In the genomic region with DNA sequence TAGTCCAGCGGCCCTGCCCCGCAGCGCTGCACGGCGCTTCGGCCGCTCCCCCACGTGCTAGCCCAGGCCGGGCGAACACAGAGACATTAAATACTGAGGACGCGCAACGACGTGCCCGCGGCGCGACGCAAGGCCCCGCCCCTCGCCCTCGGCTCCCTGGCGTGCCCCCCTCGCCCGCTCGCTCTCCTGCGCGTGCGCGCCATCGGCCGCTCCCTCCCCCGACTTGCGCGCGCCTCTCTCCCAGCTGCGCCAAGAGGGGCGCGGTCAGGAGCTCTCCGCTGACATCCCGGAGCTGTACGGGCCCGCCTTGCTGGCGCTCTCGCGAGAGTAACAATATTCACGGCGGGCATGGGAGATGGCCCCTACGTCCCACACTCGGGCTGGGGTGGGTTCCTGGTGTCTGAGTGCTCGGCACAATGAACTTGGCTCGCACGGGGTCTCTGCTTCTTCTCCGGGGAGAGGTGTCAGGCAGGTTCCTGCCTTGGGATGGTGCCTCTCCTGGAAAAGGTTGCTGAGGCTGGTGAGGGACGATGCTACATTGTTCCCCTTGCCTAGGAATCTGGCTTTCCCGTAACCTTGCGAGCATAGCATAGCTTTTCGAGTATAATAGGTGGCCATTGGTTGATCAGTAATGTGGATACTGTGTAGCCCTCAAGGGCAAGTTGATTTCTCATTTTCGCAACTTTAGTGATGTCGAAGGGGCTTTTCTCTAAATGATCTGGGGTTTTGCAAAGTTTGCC, we compare ENCODE assay signal across 8 mouse cellular contexts. TPM values are rescaled to one million over a fixed set of nuclear protein-coding genes. Genes with fewer than 3 reads are reported as not detected.
DNase-seq lines count a peak whose midpoint lies in the region; ATAC-seq lines count a peak whose summit lies in the region.

A gene (minus strand): TSS at position 129 of the 740 bp plus-strand sequence.

- H3K36me3 ChIP-seq in heart, embryonic 13.5 days: no peaks in the 10 kb centered on the region
- H3K36me3 ChIP-seq in liver, embryonic 12.5 days: 0 out of 2 replicates have a peak, but pooled peaks cover 4% of the 10 kb centered on the region
- H3K36me3 ChIP-seq in stomach, embryonic 16.5 days (ENCODE audit: control insufficient read depth, insufficient read depth, low read length): no peaks in the 10 kb centered on the region

- H3K9ac ChIP-seq in heart, embryonic 13.5 days: peak within 1 kb of the TSS; percentile 94
- H3K9ac ChIP-seq in liver, embryonic 12.5 days: peak within 1 kb of the TSS; percentile 73
- peak within 1 kb of the TSS; percentile 79 for H3K9ac ChIP-seq in stomach, embryonic 16.5 days (ENCODE audit: low read length)

- H3K4me2 ChIP-seq in heart, embryonic 13.5 days: peak within 1 kb of the TSS; percentile 97
- peak within 1 kb of the TSS; percentile 97 for H3K4me2 ChIP-seq in liver, embryonic 12.5 days
- H3K4me2 ChIP-seq in stomach, embryonic 16.5 days (ENCODE audit: low read depth, low read length): peak within 1 kb of the TSS; percentile 90

- H3K4me3 ChIP-seq in heart, embryonic 13.5 days: peak within 1 kb of the TSS; percentile 81
- H3K4me3 ChIP-seq in liver, embryonic 12.5 days: peak within 1 kb of the TSS; percentile 70
- H3K4me3 ChIP-seq in stomach, embryonic 16.5 days (replicated peaks; ENCODE audit: low read length): peak within 1 kb of the TSS; percentile 61

- H3K27ac ChIP-seq in heart, embryonic 13.5 days (replicated peaks): peak within 1 kb of the TSS; percentile 91
- peak within 1 kb of the TSS; percentile 62 for H3K27ac ChIP-seq in liver, embryonic 12.5 days
- peak within 1 kb of the TSS; percentile 69 for H3K27ac ChIP-seq in stomach, embryonic 16.5 days (ENCODE audit: low read length)

- ATAC-seq in erythroid progenitor cell, adult 5-6 weeks (replicated peaks; ENCODE audit: low FRiP score, poor library complexity, severe bottlenecking): peak; percentile 82
- peak; percentile 90 for ATAC-seq in heart, embryonic 13.5 days (ENCODE audit: extremely low read depth, insufficient number of reproducible peaks, low FRiP score, low TSS enrichment)
- peak; percentile 94 for ATAC-seq in liver, embryonic 12.5 days
- ATAC-seq in stomach, embryonic 16.5 days (ENCODE audit: insufficient read depth, low FRiP score): peak; percentile 96

- WGBS in heart, embryonic 13.5 days: 2% methylated on average over 57 of the region's 60 CpGs
- WGBS in liver, embryonic 12.5 days (ENCODE audit: insufficient replicate concordance): 2% methylated on average over 60 of the region's 60 CpGs
- 2% methylated on average over 54 of the region's 60 CpGs for WGBS in stomach, embryonic 16.5 days

- H3K4me1 ChIP-seq in heart, embryonic 13.5 days: peaks cover 43% of the 10 kb centered on the region
- H3K4me1 ChIP-seq in liver, embryonic 12.5 days: peaks cover 44% of the 10 kb centered on the region
- H3K4me1 ChIP-seq in stomach, embryonic 16.5 days (ENCODE audit: control insufficient read depth, insufficient read depth, low read length): peaks cover 12% of the 10 kb centered on the region

- DNase-seq in CD4-positive helper T cell, adult 2 months (ENCODE audit: low read depth, low spot score): peak; percentile 89
- DNase-seq in brain, embryonic 18.5 days (ENCODE audit: low read depth, low spot score): peak; percentile 92
- peak; percentile 98 for DNase-seq in kidney, postnatal 10 days
- peak; percentile 46 to 72 for DNase-seq in natural killer cell, adult 2 months (ENCODE audit: low spot score in 2 of 2)

- no peaks in the 10 kb centered on the region for H3K9me3 ChIP-seq in heart, embryonic 13.5 days
- no peaks in the 10 kb centered on the region for H3K9me3 ChIP-seq in liver, embryonic 12.5 days (replicated peaks)
- H3K9me3 ChIP-seq in stomach, embryonic 16.5 days (replicated peaks; ENCODE audit: control insufficient read depth, low read length): no peaks in the 10 kb centered on the region

- 0 out of 2 replicates have a peak, but pooled peaks cover 3% of the 10 kb centered on the region for H3K27me3 ChIP-seq in heart, embryonic 13.5 days (replicated peaks)
- peaks cover 21% of the 10 kb centered on the region for H3K27me3 ChIP-seq in liver, embryonic 12.5 days (replicated peaks)
- no peaks in the 10 kb centered on the region for H3K27me3 ChIP-seq in stomach, embryonic 16.5 days (ENCODE audit: control insufficient read depth, insufficient read depth, low read length)

RNA-seq across cellular contexts. Expression of the gene that starts here (rescaled TPM):
- 0.42 TPM in 1 of 2 replicates, not detected in the other for total RNA-seq in erythroid progenitor cell, adult 5-6 weeks (2015; ENCODE audit: low replicate concordance)
- total RNA-seq in erythroid progenitor cell, adult 5-6 weeks (2017; ENCODE audit: low replicate concordance): 3.3 and 7.1 TPM in 2 replicates
- 31.4 and 33.7 TPM in 2 replicates for polyA plus RNA-seq in heart, embryonic 13.5 days (2015; fragmentation: Nextera tagmentation; extraction: Ambion mirVana)
- polyA plus RNA-seq in liver, embryonic 12.5 days (2016; fragmentation: Nextera tagmentation; extraction: Ambion mirVana): 12.3 and 14.0 TPM in 2 replicates
- 28.5 and 30.9 TPM in 2 replicates for polyA plus RNA-seq in stomach, embryonic 16.5 days (2015; fragmentation: Nextera tagmentation; extraction: Ambion mirVana)

Comparison
In these comparisons a context has a peak if more than half of its experiments do, and no peak if none do; other contexts are left out.
1. Peak in every context shown above with its lines: DNase-seq, ATAC-seq, H3K4me3 ChIP-seq and H3K27ac ChIP-seq.